Mouse (Mus musculus): ENCODE results near the gene Gm37240.

DNA sequence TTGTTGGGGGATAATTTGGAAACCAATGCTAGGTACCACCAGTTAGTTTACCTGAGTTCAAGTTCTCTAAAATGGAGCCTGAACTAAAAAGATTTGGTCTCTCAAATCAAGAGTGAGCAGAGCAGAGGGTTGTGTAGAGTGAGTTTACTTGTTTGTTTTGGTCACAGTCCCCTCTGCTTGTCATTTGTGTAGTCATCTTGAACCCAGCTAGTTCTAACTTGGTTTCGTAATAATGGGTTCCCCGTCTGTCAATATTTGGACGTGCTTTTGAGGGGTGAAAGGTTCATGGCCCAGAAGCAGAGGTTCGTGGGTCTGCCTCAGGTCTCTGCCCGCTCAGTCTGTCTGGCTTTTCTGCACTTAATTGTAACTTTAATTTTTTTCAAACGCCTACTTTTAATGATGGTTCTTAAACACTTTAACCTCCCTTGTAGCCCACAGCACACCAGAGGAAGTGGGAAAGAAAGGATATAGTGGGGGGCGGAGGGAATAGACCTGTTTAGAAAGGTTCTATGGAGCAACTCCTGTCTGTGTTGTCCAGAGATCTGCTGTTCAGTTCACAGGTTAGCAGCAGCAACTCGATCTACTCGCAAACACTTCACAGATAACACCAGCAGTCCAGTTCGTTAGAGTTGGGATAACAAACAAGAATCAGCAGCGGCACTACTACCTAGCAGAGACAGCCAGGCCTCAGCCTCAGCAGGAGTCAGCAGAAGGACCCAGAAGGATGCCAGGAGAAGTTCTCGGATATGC, 1237.6 kb downstream of the Gm37240 start:
- no peak for TF ChIP-seq CTCF (IDR thresholded peaks at IDR 0.05; ENCODE audit: borderline replicate concordance, extremely low read depth, insufficient read depth, insufficient read length)
- no peak for TF ChIP-seq POLR2A (IDR thresholded peaks at IDR 0.05; ENCODE audit: borderline replicate concordance, extremely low read depth, insufficient read depth, insufficient read length, poor library complexity, severe bottlenecking)
